Mouse (Mus musculus): Measurements from ENCODE around the gene Iqgap1. TPM values are rescaled to one million over a fixed set of nuclear protein-coding genes. Genes with fewer than 3 reads are reported as not detected.

The Iqgap1 gene
- polyA plus RNA-seq, 1 experiment from 2014 or later, result 92.3 TPM

- H3K27ac ChIP-seq (ENCODE audit: low read depth), result peak overlapping the region; percentile 2; the same call in 1 of the 2 replicates
- ATAC-seq (ENCODE audit: insufficient read depth) (no peak), DNase-seq (no peak)
- H3K4me3 ChIP-seq (ENCODE audit: low read depth, low read length), result no peak overlapping the region
- no peaks in the 10 kb centered on the region for H3K27me3 ChIP-seq (ENCODE audit: insufficient read depth, low read length)
- no peaks in the 10 kb centered on the region for H3K9me3 ChIP-seq (ENCODE audit: low read depth, low read length)
- peaks cover 48% of the 10 kb centered on the region for H3K36me3 ChIP-seq (ENCODE audit: insufficient read depth)
- H3K4me1 ChIP-seq (ENCODE audit: insufficient read depth), result peaks cover 13% of the 10 kb centered on the region; the same call in 1 of the 2 replicates
- H3K4me2 ChIP-seq, result no peak overlapping the region
- 74% methylated on average over 1 of the region's 1 CpGs for WGBS
- TF ChIP-seq CTCF (IDR thresholded peaks at IDR 0.05; ENCODE audit: low read depth), result no peak
- no peak overlapping the region for H3K9ac ChIP-seq
Measured at GRCm38 (mm10) chr7:80864151-80864550, 38.4 kb upstream of the Iqgap1 start.

- no peak for ATAC-seq (ENCODE audit: insufficient read depth)
- Histone ChIP-seq H3K4me3 (ENCODE audit: low read depth, low read length) (no peak overlapping the region), H3K4me1 (ENCODE audit: insufficient read depth) (peaks cover 13% of the 10 kb centered on the region; the same call in 1 of the 2 replicates), H3K36me3 (ENCODE audit: insufficient read depth) (peaks cover 41% of the 10 kb centered on the region), H3K27ac (ENCODE audit: low read depth) (no peak overlapping the region; the same call in 1 of the 2 replicates), H3K9me3 (ENCODE audit: low read depth, low read length) (no peaks in the 10 kb centered on the region), H3K9ac (no peak overlapping the region), H3K27me3 (ENCODE audit: insufficient read depth, low read length) (no peaks in the 10 kb centered on the region), H3K4me2 (no peak overlapping the region)
- no peak for TF ChIP-seq CTCF (IDR thresholded peaks at IDR 0.05; ENCODE audit: low read depth)
- no peak for DNase-seq
- WGBS, result 85% methylated on average over 5 of the region's 5 CpGs
Measured at GRCm38 (mm10) chr7:80863520-80863919, 37.7 kb upstream of the Iqgap1 start.

DNA sequence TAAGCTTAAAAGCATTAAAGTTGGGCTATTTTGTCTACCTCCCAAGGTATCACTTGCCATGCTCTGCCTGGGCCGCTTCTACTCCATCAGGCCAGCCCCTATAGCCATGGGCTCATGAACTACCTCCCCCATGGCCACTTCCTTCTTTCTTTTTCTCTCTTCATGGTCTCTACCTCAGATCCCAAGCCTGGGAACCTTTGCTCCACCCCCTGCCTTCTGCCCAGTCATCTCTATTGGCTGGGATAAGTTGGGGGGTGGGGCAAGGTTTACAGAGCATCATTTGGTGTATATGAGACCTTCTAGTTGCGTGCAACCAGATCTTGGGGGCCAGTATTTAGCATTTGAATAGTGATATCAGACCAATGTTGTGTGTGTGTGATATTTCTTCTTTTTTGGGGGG is 36.7 kb upstream of the Iqgap1 start:
- DNase-seq, result no peak
- no peak for ATAC-seq (ENCODE audit: insufficient read depth)
- H3K36me3 ChIP-seq (ENCODE audit: insufficient read depth), result peaks cover 31% of the 10 kb centered on the region
- peaks cover 13% of the 10 kb centered on the region; the same call in 1 of the 2 replicates for H3K4me1 ChIP-seq (ENCODE audit: insufficient read depth)
- 82% methylated on average over 2 of the region's 2 CpGs for WGBS
- H3K27ac ChIP-seq (ENCODE audit: low read depth), result no peak overlapping the region
- H3K4me2 ChIP-seq, result peak overlapping the region; percentile 8; the same call in 1 of the 2 replicates
- H3K4me3 ChIP-seq (ENCODE audit: low read depth, low read length), result no peak overlapping the region
- no peak for TF ChIP-seq CTCF (IDR thresholded peaks at IDR 0.05; ENCODE audit: low read depth)
- no peaks in the 10 kb centered on the region for H3K9me3 ChIP-seq (ENCODE audit: low read depth, low read length)
- H3K9ac ChIP-seq, result no peak overlapping the region
- H3K27me3 ChIP-seq (ENCODE audit: insufficient read depth, low read length), result no peaks in the 10 kb centered on the region

- WGBS, result under 1% methylated on average over 40 of the region's 40 CpGs
- Histone ChIP-seq H3K9me3 (ENCODE audit: low read depth, low read length) (no peaks in the 10 kb centered on the region), H3K9ac (peak within 1 kb of the TSS; percentile 84), H3K4me2 (peak within 1 kb of the TSS; percentile 80), H3K27me3 (ENCODE audit: insufficient read depth, low read length) (no peaks in the 10 kb centered on the region), H3K36me3 (ENCODE audit: insufficient read depth) (peaks cover 27% of the 10 kb centered on the region), H3K4me3 (ENCODE audit: low read depth, low read length) (peak within 1 kb of the TSS; percentile 85), H3K4me1 (ENCODE audit: insufficient read depth) (peaks cover 13% of the 10 kb centered on the region; the same call in 1 of the 2 replicates), H3K27ac (ENCODE audit: low read depth) (peak within 1 kb of the TSS; percentile 85)
- DNase-seq (peak; percentile 97), ATAC-seq (ENCODE audit: insufficient read depth) (peak; percentile 98)
- no peak for TF ChIP-seq CTCF (IDR thresholded peaks at IDR 0.05; ENCODE audit: low read depth)
Measured at GRCm38 (mm10) chr7:80860729-80861274, 35.0 kb upstream of the Iqgap1 start, which contains the start of gene Zscan2. Gene Zscan2 (plus strand): TSS chr7:80860920.

DNA sequence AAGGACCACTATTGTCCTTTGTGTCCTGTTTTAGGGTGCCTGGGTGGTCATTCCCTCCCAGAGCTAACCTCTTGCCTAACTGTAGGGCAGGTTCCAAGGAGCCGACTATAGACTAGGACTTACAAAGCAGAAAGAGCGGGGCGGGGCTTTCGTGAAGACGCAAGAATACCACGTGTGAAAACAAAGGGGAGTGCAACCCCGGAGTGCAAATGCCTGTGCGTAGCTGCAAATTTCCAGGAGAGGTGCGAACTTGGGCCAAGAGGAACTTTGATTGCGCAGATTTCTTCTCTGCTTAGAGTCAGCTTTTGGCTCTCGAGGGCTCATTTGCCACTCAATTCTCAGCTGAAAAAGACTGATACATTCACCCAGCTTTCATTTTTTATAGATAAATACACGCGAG is 34.5 kb upstream of the Iqgap1 start:
- Histone ChIP-seq H3K27ac (ENCODE audit: low read depth) (no peak overlapping the region), H3K36me3 (ENCODE audit: insufficient read depth) (peaks cover 22% of the 10 kb centered on the region), H3K4me1 (ENCODE audit: insufficient read depth) (peaks cover 11% of the 10 kb centered on the region; the same call in 1 of the 2 replicates), H3K9me3 (ENCODE audit: low read depth, low read length) (no peaks in the 10 kb centered on the region), H3K4me2 (peak overlapping the region; percentile 80), H3K4me3 (ENCODE audit: low read depth, low read length) (peak overlapping the region; percentile 85), H3K9ac (peak overlapping the region; percentile 84), H3K27me3 (ENCODE audit: insufficient read depth, low read length) (no peaks in the 10 kb centered on the region)
- under 1% methylated on average over 13 of the region's 13 CpGs for WGBS
- no peak for TF ChIP-seq CTCF (IDR thresholded peaks at IDR 0.05; ENCODE audit: low read depth)
- ATAC-seq (ENCODE audit: insufficient read depth) (peak; percentile 69), DNase-seq (peak; percentile 88)

- DNase-seq (peak; percentile 90), ATAC-seq (ENCODE audit: insufficient read depth) (no peak)
- H3K9ac ChIP-seq, result no peak overlapping the region
- H3K27me3 ChIP-seq (ENCODE audit: insufficient read depth, low read length), result no peaks in the 10 kb centered on the region
- TF ChIP-seq CTCF (IDR thresholded peaks at IDR 0.05; ENCODE audit: low read depth), result peak; percentile 88
- no peak overlapping the region for H3K4me3 ChIP-seq (ENCODE audit: low read depth, low read length)
- H3K36me3 ChIP-seq (ENCODE audit: insufficient read depth), result no peaks in the 10 kb centered on the region
- no peak overlapping the region for H3K27ac ChIP-seq (ENCODE audit: low read depth)
- peaks cover 5% of the 10 kb centered on the region; the same call in 1 of the 2 replicates for H3K4me1 ChIP-seq (ENCODE audit: insufficient read depth)
- WGBS, result 20% methylated on average over 6 of the region's 6 CpGs
- H3K9me3 ChIP-seq (ENCODE audit: low read depth, low read length), result no peaks in the 10 kb centered on the region
- H3K4me2 ChIP-seq, result no peak overlapping the region
Measured at GRCm38 (mm10) chr7:80857181-80857580, 31.4 kb upstream of the Iqgap1 start.

DNA sequence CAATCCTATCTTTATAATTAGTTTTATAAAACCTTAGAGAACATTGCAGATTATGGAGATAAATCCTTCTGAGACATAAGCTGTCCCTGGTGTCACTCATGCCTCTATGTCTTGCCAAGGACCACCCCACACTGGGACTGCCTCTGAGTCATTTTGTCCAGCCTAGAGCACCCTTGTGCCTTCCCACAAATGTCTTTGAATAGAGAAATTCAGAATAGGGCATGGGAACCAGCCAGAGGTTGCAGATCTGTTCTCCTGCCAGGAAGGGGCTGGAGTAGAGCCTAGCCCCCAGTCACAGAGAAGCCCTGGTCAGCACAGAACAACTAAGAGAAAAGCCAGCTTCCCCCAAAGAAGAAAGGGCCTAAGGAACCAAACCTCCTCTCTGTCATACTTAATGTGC is 29.5 kb upstream of the Iqgap1 start:
- H3K27ac ChIP-seq (ENCODE audit: low read depth), result no peak overlapping the region
- H3K4me1 ChIP-seq (ENCODE audit: insufficient read depth), result no peaks in the 10 kb centered on the region
- no peaks in the 10 kb centered on the region for H3K36me3 ChIP-seq (ENCODE audit: insufficient read depth)
- no peak for ATAC-seq (ENCODE audit: insufficient read depth)
- no peak for TF ChIP-seq CTCF (IDR thresholded peaks at IDR 0.05; ENCODE audit: low read depth)
- H3K9me3 ChIP-seq (ENCODE audit: low read depth, low read length), result no peaks in the 10 kb centered on the region
- no peak overlapping the region for H3K4me2 ChIP-seq
- DNase-seq, result no peak
- H3K4me3 ChIP-seq (ENCODE audit: low read depth, low read length), result no peak overlapping the region
- H3K27me3 ChIP-seq (ENCODE audit: insufficient read depth, low read length), result no peaks in the 10 kb centered on the region
- no peak overlapping the region for H3K9ac ChIP-seq
